Mouse (Mus musculus): ENCODE results near the gene Phc2.

DNA sequence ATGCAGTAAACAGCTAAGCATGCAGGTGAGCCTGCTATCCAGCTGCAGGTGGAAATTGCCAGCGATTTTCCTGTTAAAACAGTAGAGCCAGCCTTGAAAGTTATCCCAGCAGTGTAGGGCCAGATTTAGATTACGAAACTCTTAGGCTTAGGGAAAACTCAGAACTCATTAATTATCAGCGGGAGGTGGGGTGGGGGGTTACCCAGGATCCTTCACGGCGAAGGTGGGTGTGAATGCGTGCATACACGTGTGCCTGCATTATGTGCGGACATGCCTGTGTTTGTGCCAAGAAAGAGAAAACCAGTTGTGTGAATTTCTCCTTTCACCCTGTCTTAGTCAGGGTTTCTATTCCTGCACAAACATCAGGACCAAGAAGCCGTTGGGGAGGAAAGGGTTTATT lies 62.2 kb downstream of the Phc2 start:
- no peak for TF ChIP-seq CTCF (IDR thresholded peaks at IDR 0.05; ENCODE audit: low read depth)
- no peak for TF ChIP-seq EP300 (IDR thresholded peaks at IDR 0.05; ENCODE audit: low read depth)
